Mouse (Mus musculus) olfactory bulb, adult 2 months (tissue): Measurements from ENCODE around the gene Crybg3.

Experiments used
- CTCF ChIP-seq: fragments of 200-500 bp; IDR thresholded peaks from 2 replicates; pipeline ENCODE4 v1.5.1; 2012; ENCODE audit warnings: low read depth, mild to moderate bottlenecking, low read length, moderate library complexity; ENCODE audit not compliant: insufficient read depth
- POLR2A ChIP-seq: fragments of 200-500 bp; IDR thresholded peaks from 2 replicates; pipeline ENCODE4 v1.6.1; 2012; ENCODE audit warnings: mild to moderate bottlenecking, low read depth, low read length, moderate library complexity; ENCODE audit not compliant: insufficient read depth

- no peak for TF ChIP-seq CTCF
- no peak for TF ChIP-seq POLR2A
Measured at GRCm38 (mm10) chr16:59517447-59518219, 83.1 kb downstream of the Crybg3 start.
